Mouse (Mus musculus) urinary bladder, postnatal 10 days (tissue): ENCODE data around the gene Miox.

Experiments used
- DNase-seq: peaks from one replicate; pipeline ENCODE4 v3.0.0; 2022; ENCODE audit warnings: low spot score

Gene Miox

GRCm38 (mm10) chr15:89334271-89334670 lies at the start of gene Miox:
Gene Miox (plus strand): TSS chr15:89334398.
- DNase-seq, result no peak

- no peak for DNase-seq
Measured at GRCm38 (mm10) chr15:89285004-89285403, 49.2 kb upstream of the Miox start.

DNA sequence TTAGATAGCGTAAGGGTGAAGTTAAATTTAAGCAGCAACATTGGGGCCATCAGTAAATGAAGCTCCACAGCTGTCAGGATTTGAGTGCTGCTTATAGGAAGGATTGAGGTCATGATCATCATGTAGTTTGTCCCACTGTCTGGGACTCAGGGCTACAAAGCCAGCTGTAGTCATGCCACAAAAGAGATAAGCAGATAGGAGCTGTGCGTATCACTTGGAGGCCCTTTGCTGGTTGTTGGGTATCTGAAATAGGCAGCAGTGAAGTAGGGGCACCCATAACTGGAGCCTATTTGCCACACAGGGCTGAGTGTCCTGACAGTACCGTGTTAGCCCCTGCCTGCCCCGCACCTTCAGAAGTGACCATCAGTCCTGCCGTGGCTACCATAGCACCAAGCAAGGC lies 48.7 kb upstream of the Miox start:
- DNase-seq, result no peak

- DNase-seq, result no peak
Measured at GRCm38 (mm10) chr15:89286114-89286513, 48.1 kb upstream of the Miox start.

DNA sequence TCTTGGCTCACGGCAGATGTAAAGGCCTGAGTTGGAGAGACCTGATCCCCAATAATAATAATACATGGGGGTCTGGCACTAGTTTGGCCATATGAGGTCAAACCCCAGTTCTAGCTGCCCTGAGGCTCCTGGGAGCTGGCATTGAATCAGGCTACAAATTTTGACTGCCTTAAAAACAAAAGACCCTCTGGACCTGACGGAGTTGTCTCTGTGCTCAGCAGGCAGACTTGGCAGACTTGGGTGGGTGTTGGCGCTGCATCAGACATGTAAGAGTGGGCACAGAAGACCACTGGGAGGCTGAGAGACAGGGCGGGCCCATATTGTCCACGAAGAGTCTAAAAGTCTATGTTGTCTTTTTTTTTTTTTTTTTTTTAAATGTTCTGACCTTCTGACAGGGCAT lies 47.6 kb upstream of the Miox start:
- DNase-seq, result no peak

GRCm38 (mm10) chr15:89288227-89288767 lies 45.9 kb upstream of the Miox start:
- no peak for DNase-seq

- no peak for DNase-seq
Measured at GRCm38 (mm10) chr15:89289455-89289854, 44.7 kb upstream of the Miox start.

DNA sequence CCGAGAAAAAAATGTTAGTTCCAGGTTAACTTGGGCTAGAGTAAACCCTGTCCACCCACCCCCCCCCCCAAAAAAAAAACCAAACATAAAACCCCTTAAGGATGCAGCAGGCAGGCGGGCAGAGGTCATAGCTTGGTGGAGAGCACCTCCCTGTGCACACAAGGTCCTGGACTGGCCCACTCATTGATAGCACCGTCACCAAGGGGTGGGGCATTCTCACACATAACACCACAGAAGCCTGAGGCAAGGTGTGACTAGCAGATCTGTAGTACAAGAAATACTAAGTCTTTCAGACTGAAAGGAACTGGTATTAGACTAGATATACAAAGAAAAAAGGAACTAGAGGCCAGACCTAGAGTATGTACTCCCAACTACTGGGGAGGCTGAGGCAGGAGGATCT lies 42.7 kb upstream of the Miox start:
- DNase-seq, result no peak

DNA sequence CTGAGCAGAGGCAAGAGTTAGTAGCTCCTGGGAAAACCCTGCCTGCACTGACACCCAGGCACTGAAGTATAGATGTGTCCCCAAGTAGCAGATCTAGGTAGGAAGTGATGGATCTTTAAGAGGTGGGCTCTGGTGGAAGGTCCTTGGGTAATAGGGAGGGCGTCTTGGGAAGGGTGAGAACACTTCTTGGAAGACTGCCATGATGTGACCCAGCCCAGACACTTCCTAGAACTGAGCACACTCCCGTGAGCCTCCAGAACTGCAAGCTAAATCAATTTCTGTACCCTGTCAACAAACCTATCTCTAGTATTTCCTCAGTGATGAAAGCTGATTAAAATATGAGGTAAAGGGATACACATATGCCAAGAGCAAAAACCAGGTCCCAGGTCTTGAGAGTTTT lies 41.4 kb upstream of the Miox start:
- no peak for DNase-seq

DNA sequence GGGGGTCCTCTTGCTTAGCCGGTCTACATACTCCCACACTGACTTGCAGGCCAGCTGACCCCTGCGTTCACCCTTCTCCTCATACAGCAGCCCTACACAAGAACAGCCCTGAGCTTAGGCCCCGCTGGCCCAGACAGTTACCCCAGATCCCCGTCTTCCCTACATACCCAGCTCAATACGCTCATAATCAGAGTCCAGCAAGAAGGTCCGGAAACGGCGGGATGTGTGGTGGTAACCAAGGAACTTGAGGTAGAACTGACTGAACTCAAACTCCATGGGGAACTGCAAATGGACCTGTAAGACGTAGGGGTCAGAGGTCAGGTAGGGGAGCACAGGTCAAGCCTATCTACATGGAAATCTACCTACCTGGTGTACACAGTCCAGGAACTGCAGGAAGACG lies 40.4 kb upstream of the Miox start:
- no peak for DNase-seq

DNA sequence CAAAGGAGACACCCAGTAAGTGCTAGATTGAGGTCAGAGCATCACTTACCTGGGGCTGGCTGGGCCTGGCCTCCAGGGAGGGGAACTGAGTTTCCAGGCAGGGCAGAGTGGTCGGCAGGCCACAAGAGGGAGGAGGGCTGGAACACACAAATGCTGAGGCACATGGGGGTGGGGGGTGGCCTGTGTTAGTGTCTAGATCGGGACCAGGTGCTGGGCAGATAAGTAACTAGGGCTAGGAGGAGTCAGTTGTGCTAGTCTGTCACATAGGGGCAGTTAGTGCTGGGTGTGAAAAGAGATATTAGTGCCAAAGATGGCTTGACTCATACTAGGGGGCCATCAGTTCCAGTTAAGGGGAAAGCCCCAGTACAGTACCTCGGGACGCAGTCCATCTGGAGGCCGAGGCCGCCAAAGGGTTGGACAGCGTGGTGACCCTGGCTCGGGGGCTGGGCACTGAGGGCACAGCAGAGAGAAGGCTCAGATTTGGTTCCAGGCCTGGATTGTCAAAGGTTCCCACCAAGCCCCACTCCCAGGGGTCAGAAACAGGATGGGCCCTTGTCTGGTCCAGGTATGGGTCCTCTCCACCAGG lies 38.5 kb upstream of the Miox start:
- no peak for DNase-seq

- no peak for DNase-seq
Measured at GRCm38 (mm10) chr15:89296465-89296864, 37.7 kb upstream of the Miox start.

- DNase-seq, result no peak
Measured at GRCm38 (mm10) chr15:89297695-89298094, 36.5 kb upstream of the Miox start.

- no peak for DNase-seq
Measured at GRCm38 (mm10) chr15:89300180-89300579, 34.0 kb upstream of the Miox start.

GRCm38 (mm10) chr15:89300600-89300999 lies 33.6 kb upstream of the Miox start:
- DNase-seq, result no peak

DNA sequence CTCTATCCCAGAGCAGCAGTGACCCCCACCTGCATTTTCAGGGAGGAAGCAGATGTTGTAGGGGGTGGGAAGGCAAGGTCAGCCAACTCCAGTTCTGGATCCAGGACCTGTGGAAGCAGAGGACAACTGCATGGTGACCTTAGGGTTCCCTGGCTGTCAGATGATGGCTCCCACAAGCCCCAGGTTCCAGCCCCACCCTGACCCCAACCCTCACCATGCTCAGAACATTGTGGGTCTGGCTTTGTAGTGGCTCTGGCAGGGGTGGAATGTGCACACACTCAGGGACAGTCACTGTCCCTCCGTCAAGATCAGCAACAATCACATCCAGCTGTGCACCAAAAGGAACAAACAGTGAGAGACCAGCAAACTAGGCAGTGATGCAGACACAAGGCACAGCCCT lies 28.2 kb upstream of the Miox start:
- DNase-seq, result no peak

DNA sequence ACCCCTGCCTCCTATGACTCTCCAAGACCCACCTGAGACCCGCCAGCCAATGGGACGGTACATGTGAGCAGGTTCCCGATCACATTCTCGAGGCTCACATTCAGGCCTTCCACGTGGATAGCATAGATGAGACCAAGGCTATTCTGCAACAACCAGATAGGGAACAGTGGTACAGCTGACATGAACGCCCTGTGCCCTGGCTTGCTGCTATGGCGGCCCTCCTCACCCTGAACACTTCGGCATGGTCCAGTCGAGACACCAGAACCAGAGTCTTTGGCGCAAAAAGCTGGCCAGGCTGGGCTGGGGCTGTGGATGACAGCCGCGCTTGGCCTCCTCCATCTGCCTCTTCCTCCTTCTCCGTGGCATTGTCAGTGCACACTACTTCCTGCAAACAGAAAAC lies 26.7 kb upstream of the Miox start:
- no peak for DNase-seq

DNA sequence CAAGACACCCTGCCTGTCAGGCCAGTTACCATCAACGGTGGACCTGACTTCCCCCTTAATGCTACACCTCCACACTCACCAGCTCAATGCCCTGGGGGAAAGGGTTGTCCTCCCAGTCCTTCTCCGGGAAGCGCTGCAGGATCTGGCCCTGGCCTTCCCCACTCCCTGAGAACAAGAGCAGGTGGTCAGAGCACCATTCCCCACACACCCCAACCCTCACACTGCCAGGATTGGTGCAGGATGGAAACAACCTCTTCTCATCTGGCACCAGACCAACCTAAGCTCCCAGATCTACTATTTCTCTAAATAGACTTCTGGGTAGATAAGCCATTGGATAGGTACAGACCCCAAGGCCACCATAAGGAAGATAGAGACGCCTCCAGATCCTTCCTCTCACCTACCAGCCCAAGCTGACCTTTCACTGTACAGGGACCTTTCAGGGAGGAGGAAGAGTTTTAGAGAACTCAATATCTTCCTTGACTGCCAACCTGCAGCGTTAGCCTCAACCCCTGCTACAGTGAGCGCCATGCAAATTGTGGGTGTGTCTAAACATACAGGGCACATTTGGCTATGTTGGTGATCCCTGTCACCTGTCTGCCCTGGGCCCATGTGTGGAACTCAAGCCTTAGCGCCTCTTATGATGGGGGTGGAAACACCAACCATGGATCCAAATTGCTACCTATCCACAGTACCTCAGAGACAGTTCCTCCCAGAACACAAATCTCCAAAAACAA lies 25.6 kb upstream of the Miox start:
- DNase-seq, result no peak

- DNase-seq, result no peak
Measured at GRCm38 (mm10) chr15:89309962-89310498, 24.2 kb upstream of the Miox start.

DNA sequence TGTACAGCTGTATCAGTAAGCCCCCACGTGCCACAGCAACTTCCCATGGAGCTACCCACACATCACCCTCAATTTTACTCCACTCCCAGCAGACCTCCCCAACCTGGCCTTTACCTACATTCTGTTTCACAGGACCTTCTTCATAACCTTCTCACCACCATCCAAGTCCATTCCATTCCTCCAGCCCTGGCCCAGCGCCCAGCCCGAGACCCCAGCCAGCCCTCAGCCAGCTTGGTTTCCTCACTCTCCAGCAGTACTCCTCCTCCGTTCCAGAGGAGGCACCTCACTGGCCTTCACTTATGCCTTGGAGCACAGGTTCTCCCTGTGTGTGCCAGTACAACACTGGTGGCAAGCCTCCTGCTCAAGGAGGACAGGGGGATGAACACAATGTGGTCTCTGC lies 20.8 kb upstream of the Miox start:
- no peak for DNase-seq

GRCm38 (mm10) chr15:89314107-89314506 lies 20.1 kb upstream of the Miox start:
- no peak for DNase-seq

- no peak for DNase-seq
Measured at GRCm38 (mm10) chr15:89314511-89315189, 19.5 kb upstream of the Miox start.

GRCm38 (mm10) chr15:89315190-89315731 lies 18.9 kb upstream of the Miox start, which contains the start of gene Sbf1:
Gene Sbf1 (minus strand): TSS chr15:89315311.
- peak; percentile 87 for DNase-seq
